Mouse (Mus musculus) forebrain, postnatal 0 days (tissue): ENCODE data around the gene Grwd1. TPM values are rescaled to one million over a fixed set of nuclear protein-coding genes. Genes with fewer than 3 reads are reported as not detected.

Source experiments
- ATAC-seq: fragments of 200-750 bp; cut with Nextera tagmentation; 2 replicates; pipeline ENCODE4 v1.8.0; 2017; ENCODE audit warnings: mild to moderate bottlenecking, moderate library complexity
- DNase-seq: peaks from one replicate; pipeline ENCODE4 v3.0.0-alpha.2; 2015
- H3K27ac ChIP-seq: fragments of 300-500 bp; sonication (generic); 2 replicates; pipeline ENCODE4 v1.5.1; 2014; ENCODE audit warnings: low read depth, mild to moderate bottlenecking, antibody characterized with exemption, low read length, moderate library complexity, mixed read lengths
- H3K27me3 ChIP-seq: fragments of 300-500 bp; sonication (generic); 2 replicates; pipeline ENCODE4 v1.6.1; 2014; ENCODE audit warnings: mild to moderate bottlenecking, low read length, mixed read lengths; ENCODE audit not compliant: insufficient read depth
- H3K36me3 ChIP-seq: fragments of 300-500 bp; sonication (generic); 2 replicates; pipeline ENCODE4 v1.6.1; 2014; ENCODE audit warnings: mild to moderate bottlenecking, moderate library complexity; ENCODE audit not compliant: insufficient read depth
- H3K4me1 ChIP-seq: fragments of 300-500 bp; sonication (generic); 2 replicates; pipeline ENCODE4 v1.6.1; 2014; ENCODE audit warnings: antibody characterized with exemption; ENCODE audit not compliant: insufficient read depth
- H3K4me2 ChIP-seq: fragments of 300-500 bp; sonication (generic); 2 replicates; pipeline ENCODE4 v1.6.1; 2014; ENCODE audit warnings: low read depth, mild to moderate bottlenecking, moderate library complexity
- H3K4me3 ChIP-seq: fragments of 300-500 bp; sonication (generic); 2 replicates; pipeline ENCODE4 v1.5.1; 2014; ENCODE audit warnings: low read depth, low read length, mixed read lengths
- H3K9ac ChIP-seq: fragments of 300-500 bp; sonication (generic); 2 replicates; pipeline ENCODE4 v1.6.1; 2014; ENCODE audit warnings: mild to moderate bottlenecking
- H3K9me3 ChIP-seq: fragments of 300-500 bp; sonication (generic); 2 replicates; pipeline ENCODE4 v1.6.1; 2016; ENCODE audit warnings: low read length
- CTCF ChIP-seq: sonication (generic); IDR thresholded peaks from 2 replicates; pipeline ENCODE4 v1.5.1; 2016; ENCODE audit warnings: antibody characterized with exemption, control low read depth, low read depth
- WGBS: fragments of 180-500 bp; shearing (Covaris S2); extraction: QIAGEN DNeasy Blood & Tissue Kit; methylation state at CpG from one replicate; pipeline ENCODE4 v1.1.7; 2014; 5-methylcytosine and 5-hydroxymethylcytosine counted together
- polyA plus RNA-seq: library from polyadenylated mRNA; unstranded; fragments of >200 nt; fragmentation: Nextera tagmentation; extraction: Ambion mirVana; gene quantifications from 2 replicates; pipeline ENCODE4 v1.2.1, GENCODE M21; 2015
- total RNA-seq: library from RNA; depleted of rRNA; stranded (reverse); fragments of >200 nt; gene quantifications from 2 replicates; pipeline ENCODE4 v1.2.3, GENCODE M21; 2014

Gene Grwd1
- total and polyA plus RNA-seq, 2 experiments from 2014 or later = 41.8 to 60.7 TPM

- DNase-seq (no peak), ATAC-seq (no peak)
- Histone ChIP-seq H3K9ac (no peak overlapping the region), H3K36me3 (no peaks in the 10 kb centered on the region), H3K4me2 (no peak overlapping the region), H3K4me3 (no peak overlapping the region), H3K9me3 (no peaks in the 10 kb centered on the region), H3K4me1 (no peaks in the 10 kb centered on the region), H3K27ac (no peak overlapping the region), H3K27me3 (no peaks in the 10 kb centered on the region; the same call in 1 of the 2 replicates)
- no peak for TF ChIP-seq CTCF
- 88% methylated on average over 10 of the region's 10 CpGs for WGBS
These were observed 12.4 kb upstream of the Grwd1 start for GRCm38 (mm10) chr7:45842950-45843744.

DNA sequence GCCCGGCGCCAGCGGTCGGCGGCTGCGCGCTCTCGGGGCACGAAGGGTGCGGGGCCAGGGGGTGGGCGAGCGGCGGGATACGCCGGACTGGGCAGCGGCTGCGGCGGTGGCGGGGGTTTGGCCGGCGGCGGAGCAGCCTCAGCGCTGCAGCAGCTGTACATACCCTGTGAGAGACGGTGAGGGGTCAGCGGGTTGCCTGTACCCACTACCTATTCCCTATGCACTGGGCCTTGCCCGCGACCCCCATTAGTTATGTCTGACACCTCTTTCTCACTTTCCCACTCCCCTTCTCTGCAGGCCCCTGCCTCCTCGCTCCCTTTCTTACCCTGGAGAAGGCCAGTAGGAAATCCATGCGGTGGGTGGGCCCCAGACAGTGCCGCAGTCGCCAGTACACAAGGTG, 3.2 kb upstream of the Grwd1 start:
- Histone ChIP-seq H3K4me1 (no peaks in the 10 kb centered on the region), H3K4me2 (peak overlapping the region; percentile 37), H3K9me3 (no peaks in the 10 kb centered on the region), H3K4me3 (peak overlapping the region; percentile 32), H3K27me3 (peaks cover 42% of the 10 kb centered on the region), H3K36me3 (no peaks in the 10 kb centered on the region), H3K27ac (no peak overlapping the region), H3K9ac (0 out of 2 replicates have a peak overlapping the region, but pooled peaks have one; percentile 14)
- no peak for TF ChIP-seq CTCF
- 9% methylated on average over 28 of the region's 31 CpGs for WGBS
- DNase-seq (no peak), ATAC-seq (no peak)

- no peak for TF ChIP-seq CTCF
- Histone ChIP-seq H3K9ac (peak overlapping the region; percentile 14; the same call in 1 of the 2 replicates), H3K4me3 (peak overlapping the region; percentile 32), H3K4me2 (peak overlapping the region; percentile 37), H3K36me3 (peaks cover 6% of the 10 kb centered on the region), H3K9me3 (no peaks in the 10 kb centered on the region), H3K27me3 (peaks cover 42% of the 10 kb centered on the region), H3K4me1 (no peaks in the 10 kb centered on the region), H3K27ac (no peak overlapping the region)
- ATAC-seq (no peak), DNase-seq (peak; percentile 9)
- 3% methylated on average over 53 of the region's 86 CpGs for WGBS
These were observed 2.5 kb upstream of the Grwd1 start for GRCm38 (mm10) chr7:45833148-45833790.

GRCm38 (mm10) chr7:45832428-45832827, 1.7 kb upstream of the Grwd1 start:
- 12% methylated on average over 30 of the region's 30 CpGs for WGBS

GRCm38 (mm10) chr7:45831128-45831525, 383 bp upstream of the Grwd1 start:
- H3K36me3 ChIP-seq = peaks cover 27% of the 10 kb centered on the region
- H3K9ac ChIP-seq = peak overlapping the region; percentile 51
- peak overlapping the region; percentile 84 for H3K4me2 ChIP-seq
- peak; percentile 12 for ATAC-seq
- WGBS = 20% methylated on average over 5 of the region's 5 CpGs
- no peak for DNase-seq
- peak overlapping the region; percentile 70; the same call in 1 of the 2 replicates for H3K27ac ChIP-seq
- peak overlapping the region; percentile 88 for H3K4me3 ChIP-seq
- no peaks in the 10 kb centered on the region for H3K4me1 ChIP-seq
- H3K27me3 ChIP-seq = peaks cover 42% of the 10 kb centered on the region
- TF ChIP-seq CTCF = no peak
- no peaks in the 10 kb centered on the region for H3K9me3 ChIP-seq

More at GRCm38 (mm10) chr7:45832428-45832827, 1.7 kb upstream of the Grwd1 start:
- Histone ChIP-seq H3K9ac (no peak overlapping the region), H3K27ac (no peak overlapping the region), H3K4me1 (no peaks in the 10 kb centered on the region), H3K9me3 (no peaks in the 10 kb centered on the region), H3K4me2 (peak overlapping the region; percentile 37), H3K27me3 (peaks cover 42% of the 10 kb centered on the region), H3K4me3 (peak overlapping the region; percentile 32), H3K36me3 (peaks cover 14% of the 10 kb centered on the region)
- DNase-seq = no peak
- ATAC-seq = no peak
- no peak for TF ChIP-seq CTCF

DNA sequence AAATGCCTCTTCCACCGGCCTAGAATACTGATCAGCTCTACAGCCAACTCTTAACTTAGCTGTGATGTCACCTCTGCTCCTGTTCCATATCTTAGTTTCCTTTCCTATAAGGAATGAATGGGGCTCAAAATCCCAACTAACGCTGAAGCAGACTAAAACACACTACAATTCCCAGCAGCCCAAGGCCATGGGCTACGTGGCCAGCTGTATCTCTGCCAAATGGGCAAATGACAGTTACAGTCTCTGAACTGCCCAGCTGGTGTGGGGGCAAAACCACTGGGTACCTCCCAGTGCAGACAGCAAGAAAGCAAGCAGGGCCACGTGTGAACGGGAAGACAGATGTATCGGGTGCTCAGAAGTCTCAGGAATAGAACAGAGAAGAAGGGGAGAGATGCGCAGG, 4.1 kb downstream of the Grwd1 start:
- 89% methylated on average over 7 of the region's 7 CpGs for WGBS
- Histone ChIP-seq H3K9ac (no peak overlapping the region), H3K27me3 (peaks cover 2% of the 10 kb centered on the region), H3K4me3 (no peak overlapping the region), H3K4me1 (no peaks in the 10 kb centered on the region), H3K4me2 (no peak overlapping the region), H3K9me3 (no peaks in the 10 kb centered on the region), H3K36me3 (peaks cover 51% of the 10 kb centered on the region), H3K27ac (no peak overlapping the region)
- ATAC-seq (no peak), DNase-seq (no peak)
- TF ChIP-seq CTCF = no peak

- DNase-seq (no peak), ATAC-seq (no peak; the same call in 1 of the 2 replicates)
- no peaks in the 10 kb centered on the region for H3K27me3 ChIP-seq
- no peaks in the 10 kb centered on the region for H3K4me1 ChIP-seq
- TF ChIP-seq CTCF = no peak
- 75% methylated on average over 6 of the region's 7 CpGs for WGBS
- no peaks in the 10 kb centered on the region for H3K9me3 ChIP-seq
- H3K27ac ChIP-seq = no peak within 1 kb of the TSS
- no peak within 1 kb of the TSS for H3K4me2 ChIP-seq
- peaks cover 51% of the 10 kb centered on the region for H3K36me3 ChIP-seq
- no peak within 1 kb of the TSS for H3K4me3 ChIP-seq
- H3K9ac ChIP-seq = no peak within 1 kb of the TSS
These were observed 6.1 kb downstream of the Grwd1 start, which contains the start of gene Kcnj14 for GRCm38 (mm10) chr7:45824598-45824997. Gene Kcnj14, minus strand, starts transcription at chr7:45824782.
